Mouse (Mus musculus): ENCODE measurements around the gene Pspn.

Pspn gene

GRCm38 (mm10) chr17:56997029-56997667 lies 2.7 kb downstream of the Pspn start, which contains the start of gene Alkbh7:
Gene Alkbh7 (plus strand): TSS chr17:56997339.
- in situ Hi-C loops (cut with MboI; ENCODE audit: unreplicated experiment in 2 of 2) = loop anchor here (5.0 to 25.0 kb wide), 8 partner anchors 80 to 1915 kb away; partner anchors contain the start of genes Gpr108 (in 2 of the 2), Trip10 (in 2 of the 2) and Dennd1c (in 1 of the 2)

- in situ Hi-C loops (cut with MboI; ENCODE audit: unreplicated experiment in 2 of 2) = loop anchor here (5.0 to 25.0 kb wide), 8 partner anchors 81 to 1916 kb away; partner anchors contain the start of genes Gpr108 (in 2 of the 2), Trip10 (in 2 of the 2) and Dennd1c (in 1 of the 2)
Measured at GRCm38 (mm10) chr17:56996506-56996905, 3.3 kb downstream of the Pspn start.

- in situ Hi-C loops (cut with MboI; ENCODE audit: unreplicated experiment in 2 of 2) = loop anchor here (5.0 to 25.0 kb wide), 8 partner anchors 82 to 1917 kb away; partner anchors contain the start of genes Gpr108 (in 2 of the 2), Trip10 (in 2 of the 2) and Dennd1c (in 1 of the 2)
Measured at GRCm38 (mm10) chr17:56995046-56995445, 4.8 kb downstream of the Pspn start.

GRCm38 (mm10) chr17:56990966-56991365 lies 8.9 kb downstream of the Pspn start:
- in situ Hi-C loops (cut with MboI; ENCODE audit: unreplicated experiment in 2 of 2) = loop anchor here (10.0 to 25.0 kb wide), 2 partner anchors 254 to 1921 kb away; partner anchors contain the start of genes Gpr108 (in 1 of the 2) and Trip10 (in 1 of the 2)

- in situ Hi-C loops (cut with MboI; ENCODE audit: unreplicated experiment in 2 of 2) = loop anchor here (10.0 to 25.0 kb wide), 2 partner anchors 255 to 1922 kb away; partner anchors contain the start of genes Gpr108 (in 1 of the 2) and Trip10 (in 1 of the 2)
Measured at GRCm38 (mm10) chr17:56990115-56990746, 9.6 kb downstream of the Pspn start, which contains the start of gene Clpp. Gene Clpp (plus strand): TSS chr17:56990305.

- in situ Hi-C loops (cut with MboI; ENCODE audit: unreplicated experiment in 2 of 2) = loop anchor here (10.0 to 25.0 kb wide), 2 partner anchors 255 to 1923 kb away; partner anchors contain the start of genes Gpr108 (in 1 of the 2) and Trip10 (in 1 of the 2)
Measured at GRCm38 (mm10) chr17:56989467-56990114, 10.2 kb downstream of the Pspn start.

- in situ Hi-C loops (cut with MboI; ENCODE audit: unreplicated experiment in 2 of 2) = loop anchor here (25.0 kb wide), 1 partner anchor 1923 kb away; no protein-coding TSS in a partner anchor
Measured at GRCm38 (mm10) chr17:56988921-56989430, 10.8 kb downstream of the Pspn start.

- in situ Hi-C loops (cut with MboI; ENCODE audit: unreplicated experiment in 2 of 2) = loop anchor here (25.0 kb wide), 1 partner anchor 1924 kb away; no protein-coding TSS in a partner anchor
Measured at GRCm38 (mm10) chr17:56988441-56988840, 11.4 kb downstream of the Pspn start.

- in situ Hi-C loops (cut with MboI; ENCODE audit: unreplicated experiment in 2 of 2) = loop anchor here (25.0 kb wide), 1 partner anchor 1926 kb away; no protein-coding TSS in a partner anchor
Measured at GRCm38 (mm10) chr17:56986105-56986805, 13.6 kb downstream of the Pspn start.

- in situ Hi-C loops (cut with MboI; ENCODE audit: unreplicated experiment in 2 of 2) = loop anchor here (25.0 kb wide), 1 partner anchor 1927 kb away; no protein-coding TSS in a partner anchor
Measured at GRCm38 (mm10) chr17:56985656-56986055, 14.2 kb downstream of the Pspn start.

- in situ Hi-C loops (cut with MboI; ENCODE audit: unreplicated experiment in 2 of 2) = loop anchor here (25.0 kb wide), 1 partner anchor 1927 kb away; no protein-coding TSS in a partner anchor
Measured at GRCm38 (mm10) chr17:56984886-56985285, 14.9 kb downstream of the Pspn start.

- in situ Hi-C loops (cut with MboI; ENCODE audit: unreplicated experiment in 2 of 2) = loop anchor here (25.0 kb wide), 1 partner anchor 1930 kb away; no protein-coding TSS in a partner anchor
Measured at GRCm38 (mm10) chr17:56982013-56982412, 17.8 kb downstream of the Pspn start, which contains the start of gene Acer1. Gene Acer1 (minus strand): TSS chr17:56982126.

- in situ Hi-C loops (cut with MboI; ENCODE audit: unreplicated experiment in 2 of 2) = loop anchor here (25.0 kb wide), 1 partner anchor 1931 kb away; no protein-coding TSS in a partner anchor
Measured at GRCm38 (mm10) chr17:56981049-56981448, 18.8 kb downstream of the Pspn start.

GRCm38 (mm10) chr17:56979524-56979923 lies 20.3 kb downstream of the Pspn start:
- in situ Hi-C loops (cut with MboI; ENCODE audit: unreplicated experiment in 2 of 2) = loop anchor here (25.0 kb wide), 1 partner anchor 1933 kb away; no protein-coding TSS in a partner anchor

- in situ Hi-C loops (cut with MboI; ENCODE audit: unreplicated experiment in 2 of 2) = loop anchor here (25.0 kb wide), 1 partner anchor 1936 kb away; no protein-coding TSS in a partner anchor
Measured at GRCm38 (mm10) chr17:56976531-56977390, 23.1 kb downstream of the Pspn start.

GRCm38 (mm10) chr17:56975391-56975790 lies 24.4 kb downstream of the Pspn start:
- in situ Hi-C loops (cut with MboI; ENCODE audit: unreplicated experiment in 2 of 2) = loop anchor here (25.0 kb wide), 1 partner anchor 1937 kb away; no protein-coding TSS in a partner anchor

- in situ Hi-C loops (cut with MboI; ENCODE audit: unreplicated experiment in 2 of 2) = loop anchor here (25.0 kb wide), 1 partner anchor 1938 kb away; no protein-coding TSS in a partner anchor
Measured at GRCm38 (mm10) chr17:56974708-56975240, 25.0 kb downstream of the Pspn start.
